Comparison of ENCODE assay signal across 8 mouse cellular contexts in genomic region chr6:86141820-86142219, GRCm38 (mm10). TPM values are rescaled to one million over a fixed set of nuclear protein-coding genes. Genes with fewer than 3 reads are reported as not detected.
DNase-seq lines count a peak whose midpoint lies in the region; ATAC-seq and TF ChIP-seq lines count a peak whose summit lies in the region.

No protein-coding gene starts in this region.

- WGBS in neural tube, embryonic 15.5 days: 20% methylated on average over 3 of the region's 3 CpGs
- 20% methylated on average over 3 of the region's 3 CpGs for WGBS in bone marrow, adult 2 months
- 10% methylated on average over 3 of the region's 3 CpGs for WGBS in lung, postnatal 0 days

- peak; percentile 78 for DNase-seq in neural tube, embryonic 10.5 days (ENCODE audit: extremely low spot score, low spot score)
- peak; percentile 56 for DNase-seq in kidney, adult 9 months
- DNase-seq in lung, postnatal 0 days (ENCODE audit: low spot score): peak; percentile 90
- peak; percentile 54 for DNase-seq in retina, postnatal 7 days (ENCODE audit: low read depth, low spot score)

- H3K36me3 ChIP-seq in neural tube, embryonic 15.5 days: no peaks in the 10 kb centered on the region
- no peaks in the 10 kb centered on the region for H3K36me3 ChIP-seq in lung, postnatal 0 days (ENCODE audit: insufficient read depth, low read length)

- no peak for ATAC-seq in neural tube, embryonic 15.5 days (ENCODE audit: low FRiP score)
- ATAC-seq in lung, postnatal 0 days: peak; percentile 35; the same call in 1 of the 2 replicates
- no peak for ATAC-seq in activated CD4-positive, CD25-positive, alpha-beta regulatory T cell, adult 4 months

- no peak overlapping the region for H3K27ac ChIP-seq in neural tube, embryonic 15.5 days (replicated peaks)
- H3K27ac ChIP-seq in bone marrow, adult 2 months (ENCODE audit: control insufficient read depth, insufficient read depth, low read depth, low read length, poor library complexity): no peak overlapping the region
- H3K27ac ChIP-seq in embryonic fibroblast, embryonic 13.5 days (ENCODE audit: insufficient read depth, low read length): no peak overlapping the region
- H3K27ac ChIP-seq in lung, postnatal 0 days (ENCODE audit: low read length): no peak overlapping the region

- TF ChIP-seq EP300 in lung, postnatal 0 days (IDR thresholded peaks at IDR 0.05): no peak

- H3K27me3 ChIP-seq in neural tube, embryonic 15.5 days (replicated peaks): no peaks in the 10 kb centered on the region
- H3K27me3 ChIP-seq in lung, postnatal 0 days (replicated peaks; ENCODE audit: insufficient read depth, low read length): no peaks in the 10 kb centered on the region; the same call in 1 of the 2 replicates

- no peaks in the 10 kb centered on the region for H3K9me3 ChIP-seq in neural tube, embryonic 15.5 days (replicated peaks)
- H3K9me3 ChIP-seq in lung, postnatal 0 days (ENCODE audit: low read length): no peaks in the 10 kb centered on the region

- no peaks in the 10 kb centered on the region for H3K4me1 ChIP-seq in neural tube, embryonic 15.5 days
- no peaks in the 10 kb centered on the region for H3K4me1 ChIP-seq in bone marrow, adult 2 months (ENCODE audit: control insufficient read depth, insufficient read depth, low read length)
- no peaks in the 10 kb centered on the region for H3K4me1 ChIP-seq in embryonic fibroblast, embryonic 13.5 days (ENCODE audit: control insufficient read depth, insufficient read depth, low read length)
- no peaks in the 10 kb centered on the region for H3K4me1 ChIP-seq in lung, postnatal 0 days (ENCODE audit: insufficient read depth, low read depth, low read length)

- TF ChIP-seq CTCF in bone marrow, adult 2 months (IDR thresholded peaks at IDR 0.05; ENCODE audit: control insufficient read depth, insufficient read depth, low read length): peak; percentile 48
- TF ChIP-seq CTCF in embryonic fibroblast, embryonic 13.5 days (IDR thresholded peaks at IDR 0.05; ENCODE audit: borderline replicate concordance, insufficient read depth, low read length): 0 out of 2 replicates have a peak, but pooled peaks have one; percentile 2
- TF ChIP-seq CTCF in lung, postnatal 0 days (IDR thresholded peaks at IDR 0.05): peak; percentile 77

- no peak overlapping the region for H3K4me3 ChIP-seq in neural tube, embryonic 15.5 days (replicated peaks)
- H3K4me3 ChIP-seq in bone marrow, adult 2 months (replicated peaks; ENCODE audit: control insufficient read depth, low read depth, low read length): no peak overlapping the region
- H3K4me3 ChIP-seq in embryonic fibroblast, embryonic 13.5 days (ENCODE audit: insufficient read depth, low read length): no peak overlapping the region
- H3K4me3 ChIP-seq in lung, postnatal 0 days (ENCODE audit: low read depth, low read length): no peak overlapping the region

- TF ChIP-seq POLR2A in bone marrow, adult 2 months (IDR thresholded peaks at IDR 0.05; ENCODE audit: borderline replicate concordance, control insufficient read depth, low read depth, low read length): no peak
- no peak for TF ChIP-seq POLR2A in embryonic fibroblast, embryonic 13.5 days (IDR thresholded peaks at IDR 0.05; ENCODE audit: low read depth, low read length)

- no peak overlapping the region for H3K9ac ChIP-seq in neural tube, embryonic 15.5 days (replicated peaks)
- H3K9ac ChIP-seq in lung, postnatal 0 days (replicated peaks; ENCODE audit: low read depth): no peak overlapping the region

- H3K4me2 ChIP-seq in neural tube, embryonic 15.5 days: no peak overlapping the region
- H3K4me2 ChIP-seq in lung, postnatal 0 days (replicated peaks; ENCODE audit: low read depth, low read length): no peak overlapping the region

RNA-seq across cellular contexts. Expression of gene Tgfa, which starts 53.2 kb away (rescaled TPM):
- 16.7 and 18.6 TPM in 2 replicates for polyA plus RNA-seq in neural tube, embryonic 15.5 days (2015; fragmentation: Nextera tagmentation; extraction: Ambion mirVana)
- polyA plus RNA-seq in bone marrow, adult 2 months (2011; ENCODE audit: insufficient read depth, insufficient read length, low replicate concordance, missing spikeins): not detected in 2 replicates
- 0.42 and 0.85 TPM in 2 replicates for polyA plus RNA-seq in embryonic fibroblast, embryonic 13.5 days (2011; ENCODE audit: insufficient read length, low read depth, missing spikeins)
- polyA plus RNA-seq in lung, postnatal 0 days (2015; fragmentation: Nextera tagmentation; extraction: Ambion mirVana): 1.9 and 2.3 TPM in 2 replicates
- not detected for polyA plus RNA-seq in activated CD4-positive, CD25-positive, alpha-beta regulatory T cell, adult 4 months (2017; shearing (Covaris generic))

Comparison
In these comparisons a context has a peak if more than half of its experiments do, and no peak if none do; other contexts are left out.
1. CTCF ChIP-seq: peak in every context shown above with its lines; median percentile 77 in lung, postnatal 0 days; 48 in bone marrow, adult 2 months; 2 in embryonic fibroblast, embryonic 13.5 days.